Mouse (Mus musculus) ovary, postnatal 10 days (tissue): ENCODE data around the gene Adgre1.
"Not testable (repeated sequence)": the region's sequence is repeated elsewhere in the genome, so short reads cannot be mapped to it uniquely, and the experiment has no call there.

Experiments
- DNase-seq: peaks from one replicate; pipeline ENCODE4 v3.0.0; 2022; ENCODE audit warnings: low spot score

The Adgre1 gene

DNA sequence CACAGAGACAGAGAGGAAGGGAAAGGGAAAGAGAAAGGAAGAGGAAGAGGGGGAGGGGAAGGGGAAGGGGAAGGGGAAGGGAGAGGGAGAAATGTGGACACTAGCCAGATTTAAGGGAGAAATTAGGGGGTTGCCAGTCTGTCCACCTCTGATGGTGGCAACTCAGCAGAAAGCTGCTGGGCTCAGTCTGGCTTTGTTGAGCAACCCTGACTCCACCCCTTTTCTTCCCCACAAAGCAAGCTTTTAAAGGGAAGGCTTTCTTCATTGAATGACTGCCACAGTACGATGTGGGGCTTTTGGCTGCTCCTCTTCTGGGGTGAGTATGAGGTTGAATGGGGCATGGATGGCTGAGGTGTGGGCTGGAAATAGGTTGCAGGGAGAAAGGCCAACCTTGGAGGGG, at the start of gene Adgre1:
Adgre1 (plus strand) TSS at position 251 of the 400 bp plus-strand sequence.
- no peak for DNase-seq

- no peak for DNase-seq
These were observed 46.7 kb upstream of the Adgre1 start for GRCm38 (mm10) chr17:57311801-57312200.

GRCm38 (mm10) chr17:57327615-57328014, 30.9 kb upstream of the Adgre1 start:
- no peak for DNase-seq

- no peak for DNase-seq
These were observed 29.5 kb upstream of the Adgre1 start for GRCm38 (mm10) chr17:57328944-57329343.

DNA sequence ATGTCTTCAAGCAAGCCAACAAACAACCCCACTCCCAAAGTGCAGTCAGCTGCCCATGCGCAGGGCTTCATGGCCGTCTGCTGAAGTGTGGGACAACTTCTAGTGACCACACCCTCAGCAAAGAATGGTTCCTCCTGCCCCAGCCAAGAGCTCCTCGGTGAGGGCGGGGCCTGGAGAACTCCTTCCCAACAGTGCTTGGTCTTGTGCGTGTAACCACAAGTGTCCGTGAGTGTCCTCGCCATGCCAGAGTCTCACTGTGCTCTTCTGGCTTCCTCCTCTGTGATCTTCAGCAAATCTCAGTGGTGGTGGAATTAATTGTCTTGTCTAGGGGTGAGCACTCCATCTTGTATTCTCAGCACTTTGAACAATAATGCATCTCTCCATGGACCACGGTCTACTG, 27.5 kb upstream of the Adgre1 start:
- DNase-seq = no peak

GRCm38 (mm10) chr17:57332241-57332640, 26.2 kb upstream of the Adgre1 start:
- DNase-seq = no peak

DNA sequence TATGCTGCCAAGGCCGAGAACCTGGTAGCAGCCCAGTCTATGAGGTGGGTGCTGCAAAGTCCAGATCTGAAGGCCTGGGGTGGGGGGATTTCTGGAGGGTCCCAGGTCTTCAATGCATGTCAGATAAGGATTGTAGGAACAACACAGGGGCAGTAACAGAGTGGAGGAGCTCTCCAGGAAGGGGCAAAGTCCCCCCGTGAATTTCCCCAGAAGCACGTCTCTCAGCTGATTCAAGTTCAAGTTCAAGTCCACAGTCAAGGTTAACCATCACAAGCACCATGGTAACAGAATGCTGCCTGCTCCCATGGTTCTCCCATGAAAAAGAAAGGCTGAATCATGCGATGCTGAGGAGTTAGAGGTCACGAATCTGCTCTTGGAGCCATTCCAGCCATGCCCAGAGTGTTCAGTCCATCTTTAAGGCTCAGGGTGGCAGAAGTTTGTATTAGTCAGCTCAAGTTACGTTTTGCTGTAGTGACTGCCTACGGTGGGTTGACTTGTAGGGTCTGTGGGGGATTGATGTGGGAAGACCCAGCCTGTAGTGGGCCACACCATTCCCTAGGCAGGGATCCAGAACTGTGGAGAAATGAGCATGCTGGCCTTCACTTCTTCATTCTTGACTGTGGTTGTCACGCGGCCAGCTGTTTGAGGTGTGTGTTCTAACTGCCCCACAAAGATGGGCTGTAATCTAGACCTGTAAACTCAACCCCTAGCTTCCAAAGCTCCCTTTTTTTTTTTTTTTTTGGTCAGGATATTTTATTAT, 24.3 kb upstream of the Adgre1 start:
- DNase-seq = no peak

- DNase-seq = peak; percentile 77
These were observed 23.7 kb upstream of the Adgre1 start for GRCm38 (mm10) chr17:57334761-57335150.

DNA sequence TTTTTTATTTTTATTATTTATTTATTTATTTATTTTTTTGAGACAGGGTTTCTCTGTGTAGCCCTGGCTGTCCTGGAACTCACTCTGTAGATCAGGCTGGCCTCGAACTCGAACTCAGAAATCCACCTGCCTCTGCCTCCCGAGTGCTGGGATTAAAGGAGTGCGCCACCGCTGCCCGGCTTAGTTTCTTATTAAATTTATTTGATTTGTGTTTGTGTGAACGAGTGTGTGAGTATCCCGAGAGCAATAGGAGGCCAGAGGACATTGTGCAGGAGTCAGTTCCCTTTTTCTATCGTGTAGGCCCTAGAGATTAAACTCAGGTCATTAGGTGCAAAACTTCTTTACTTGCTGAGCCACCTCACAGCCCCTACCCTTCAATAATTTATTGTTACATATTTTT, 23.3 kb upstream of the Adgre1 start:
- DNase-seq = not testable (repeated sequence)

GRCm38 (mm10) chr17:57335673-57336303, 22.7 kb upstream of the Adgre1 start:
- peak; percentile 68 for DNase-seq

DNA sequence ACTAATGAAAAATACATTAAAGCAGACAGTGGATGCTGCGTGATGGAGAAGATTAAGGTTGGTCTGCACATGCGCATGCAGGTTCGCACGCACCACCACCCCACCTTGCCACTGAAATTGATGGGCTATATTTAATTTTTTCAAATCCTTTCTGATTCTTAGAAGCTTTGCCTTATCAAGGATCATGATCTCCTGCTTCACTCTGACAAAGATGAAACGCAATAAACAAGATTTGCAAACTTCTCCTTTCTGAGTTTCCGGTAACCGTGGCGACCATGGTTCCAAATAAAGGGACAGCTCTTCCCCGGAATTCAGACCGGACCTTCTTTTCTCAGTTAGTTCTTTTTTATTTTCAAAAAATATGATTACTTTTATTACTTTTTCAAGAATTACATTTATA, 20.5 kb upstream of the Adgre1 start:
- DNase-seq = no peak

GRCm38 (mm10) chr17:57339298-57339697, 19.2 kb upstream of the Adgre1 start:
- DNase-seq = no peak

GRCm38 (mm10) chr17:57341568-57341967, 16.9 kb upstream of the Adgre1 start:
- no peak for DNase-seq

- DNase-seq = no peak
These were observed 14.3 kb upstream of the Adgre1 start for GRCm38 (mm10) chr17:57344029-57344707.

DNA sequence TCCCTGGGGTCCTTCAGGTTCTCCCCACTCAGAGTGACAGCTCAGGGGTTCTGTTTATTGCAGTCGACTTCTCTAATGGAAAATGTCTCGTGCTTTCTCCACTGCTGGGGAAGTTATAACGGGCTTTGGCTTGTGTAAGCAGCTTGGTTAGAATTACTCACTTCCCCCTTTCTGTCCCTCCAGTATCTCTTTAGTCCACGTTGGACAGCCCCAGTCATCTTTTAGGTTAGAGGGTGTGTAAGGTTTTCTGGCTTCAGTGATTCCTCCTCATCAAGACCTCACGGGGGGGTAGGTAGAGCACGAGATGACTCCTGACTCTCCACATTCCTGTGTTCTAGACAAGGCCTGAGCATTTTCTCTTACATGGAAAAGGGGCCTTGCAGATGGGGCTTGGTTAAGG, 11.5 kb upstream of the Adgre1 start:
- no peak for DNase-seq

GRCm38 (mm10) chr17:57347781-57348180, 10.7 kb upstream of the Adgre1 start:
- no peak for DNase-seq

- DNase-seq = no peak
These were observed 9.4 kb upstream of the Adgre1 start for GRCm38 (mm10) chr17:57349067-57349466.

DNA sequence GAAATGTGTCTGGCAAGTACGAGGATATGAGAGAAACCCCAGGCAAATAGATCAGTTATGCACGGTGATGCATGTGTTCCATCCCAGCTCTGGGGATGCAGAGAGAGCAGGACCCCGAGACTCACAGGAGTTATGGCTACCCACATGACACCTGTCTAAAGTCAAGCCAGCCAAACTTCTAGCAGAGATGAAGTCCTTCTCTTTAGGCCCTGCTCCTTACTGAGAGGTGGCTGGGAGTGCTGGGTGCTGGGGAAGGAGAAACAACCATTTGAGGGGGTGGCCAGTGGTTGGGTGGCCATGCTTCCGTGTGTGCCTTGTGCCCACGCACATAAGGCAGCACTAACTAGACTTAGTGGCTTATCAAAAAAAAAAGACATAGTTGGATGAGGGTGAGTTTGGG, 8.3 kb upstream of the Adgre1 start:
- DNase-seq = no peak

GRCm38 (mm10) chr17:57351107-57351506, 7.4 kb upstream of the Adgre1 start:
- DNase-seq = no peak

- DNase-seq = no peak
These were observed 1.2 kb downstream of the Adgre1 start for GRCm38 (mm10) chr17:57359485-57360241.
